Mouse (Mus musculus) liver, embryonic 16.5 days (tissue): ENCODE data around the gene Fabp6. TPM values are rescaled to one million over a fixed set of nuclear protein-coding genes. Genes with fewer than 3 reads are reported as not detected.

Experiments
- ATAC-seq: fragments of 200-750 bp; cut with Nextera tagmentation; 2 replicates; pipeline ENCODE4 v1.8.0; 2017; ENCODE audit warnings: low read depth, mild to moderate bottlenecking, moderate number of reproducible peaks, moderate library complexity
- H3K27ac ChIP-seq: fragments of 300-500 bp; sonication (generic); 2 replicates; pipeline ENCODE4 v1.5.1; 2014; ENCODE audit warnings: mild to moderate bottlenecking, low read length
- H3K27me3 ChIP-seq: fragments of 300-500 bp; sonication (generic); 2 replicates; pipeline ENCODE4 v1.6.1; 2014; ENCODE audit warnings: low read depth, low read length, mixed read lengths; ENCODE audit not compliant: control insufficient read depth, insufficient read depth
- H3K36me3 ChIP-seq: fragments of 300-500 bp; sonication (generic); 2 replicates; pipeline ENCODE4 v1.6.1; 2014; ENCODE audit warnings: mild to moderate bottlenecking; ENCODE audit not compliant: control insufficient read depth, insufficient read depth
- H3K4me1 ChIP-seq: fragments of 300-500 bp; sonication (generic); 2 replicates; pipeline ENCODE4 v1.6.1; 2014; ENCODE audit warnings: low read depth, low read length, mixed read lengths; ENCODE audit not compliant: control insufficient read depth
- H3K4me2 ChIP-seq: fragments of 300-500 bp; sonication (generic); 2 replicates; pipeline ENCODE4 v1.6.1; 2014; ENCODE audit warnings: low read depth, low read length, mixed read lengths
- H3K4me3 ChIP-seq: fragments of 300-500 bp; sonication (generic); 2 replicates; pipeline ENCODE4 v1.5.1; 2014; ENCODE audit warnings: low read depth, mild to moderate bottlenecking, low read length
- H3K9ac ChIP-seq: fragments of 300-500 bp; sonication (generic); 2 replicates; pipeline ENCODE4 v1.6.1; 2014; ENCODE audit warnings: low read depth, low read length
- H3K9me3 ChIP-seq: fragments of 300-500 bp; sonication (generic); replicated peaks from 2 replicates; pipeline ENCODE4 v1.6.1; 2016; ENCODE audit warnings: low read length; ENCODE audit not compliant: control insufficient read depth
- WGBS: fragments of 180-500 bp; shearing (Covaris S2); extraction: QIAGEN DNeasy Blood & Tissue Kit; methylation state at CpG from one replicate; pipeline ENCODE4 v1.1.7; 2014; ENCODE audit not compliant: insufficient replicate concordance; 5-methylcytosine and 5-hydroxymethylcytosine counted together
- polyA plus RNA-seq: library from polyadenylated mRNA; unstranded; fragments of >200 nt; fragmentation: Nextera tagmentation; extraction: Ambion mirVana; gene quantifications from 2 replicates; pipeline ENCODE4 v1.2.1, GENCODE M21; 2015

Fabp6 gene
- polyA plus RNA-seq, 1 experiment from 2014 or later = not detected

GRCm38 (mm10) chr11:43546678-43547077 lies 54.7 kb downstream of the Fabp6 start:
- Histone ChIP-seq H3K4me2 (no peak overlapping the region), H3K27me3 (no peaks in the 10 kb centered on the region), H3K27ac (no peak overlapping the region), H3K9ac (no peak overlapping the region), H3K4me3 (no peak overlapping the region), H3K36me3 (no peaks in the 10 kb centered on the region), H3K4me1 (peaks cover 18% of the 10 kb centered on the region), H3K9me3 (no peaks in the 10 kb centered on the region)
- 68% methylated on average over 4 of the region's 4 CpGs for WGBS
- no peak for ATAC-seq

Other genes with a start within 250 kb of the Fabp6 start
- gene Pttg1, start 175.3 kb downstream of the Fabp6 start, polyA plus RNA-seq = 40.6 and 43.7 TPM in 2 replicates
- gene Slu7, start 167.8 kb downstream of the Fabp6 start, polyA plus RNA-seq = 21.7 and 22.1 TPM in 2 replicates
- 0.88 and 1.3 TPM in 2 replicates for gene C1qtnf2, start 127.3 kb downstream of the Fabp6 start, polyA plus RNA-seq
- 1.8 and 2.2 TPM in 2 replicates for gene Ccnjl, start 72.8 kb downstream of the Fabp6 start, polyA plus RNA-seq
- 0.43 and 0.71 TPM in 2 replicates for gene 4933415A04Rik, start 14.5 kb downstream of the Fabp6 start, polyA plus RNA-seq
- gene Pwwp2a, start 80.5 kb upstream of the Fabp6 start, polyA plus RNA-seq = 4.3 and 4.6 TPM in 2 replicates
- gene Ttc1, start 146.5 kb upstream of the Fabp6 start, polyA plus RNA-seq = 29.2 and 30.2 TPM in 2 replicates